Mouse (Mus musculus) layer of hippocampus, adult 18-20 months (tissue): Measurements from ENCODE around the gene Sco1. TPM values are rescaled to one million over a fixed set of nuclear protein-coding genes. Genes with fewer than 3 reads are reported as not detected.
A peak's percentile ranks its signal among the peaks of the same experiment; 100 is the strongest.
"Not testable (repeated sequence)": the region's sequence is repeated elsewhere in the genome, so short reads cannot be mapped to it uniquely, and the experiment has no call there.

ENCODE experiments used
- DNase-seq, 2 experiments: peaks; one replicate each; pipeline ENCODE4 v3.0.0; 2022; ENCODE audit warnings: low spot score in 2 of 2
- total RNA-seq, 2 experiments: library from RNA; stranded (reverse); gene quantifications; 2 replicates each; pipeline ENCODE4 v1.2.3; 2021

Gene Sco1
- total RNA-seq, 2 experiments from 2014 or later = 10.3 TPM

- no peak for DNase-seq
These were observed 31.4 kb downstream of the Sco1 start for GRCm38 (mm10) chr11:67083712-67084340.

GRCm38 (mm10) chr11:67085489-67085888, 33.0 kb downstream of the Sco1 start:
- peak; percentile 42 to 85 for DNase-seq

GRCm38 (mm10) chr11:67086467-67087164, 34.1 kb downstream of the Sco1 start:
- DNase-seq = no peak

- no peak for DNase-seq
These were observed 34.8 kb downstream of the Sco1 start for GRCm38 (mm10) chr11:67087225-67087624.

GRCm38 (mm10) chr11:67092354-67092753, 39.9 kb downstream of the Sco1 start:
- not testable (repeated sequence) for DNase-seq

GRCm38 (mm10) chr11:67093201-67093600, 40.7 kb downstream of the Sco1 start:
- DNase-seq = no peak

GRCm38 (mm10) chr11:67093652-67094051, 41.2 kb downstream of the Sco1 start:
- DNase-seq = no peak

GRCm38 (mm10) chr11:67094470-67094869, 42.0 kb downstream of the Sco1 start:
- no peak for DNase-seq

GRCm38 (mm10) chr11:67097709-67098108, 45.2 kb downstream of the Sco1 start:
- DNase-seq = no peak

GRCm38 (mm10) chr11:67098427-67098826, 46.0 kb downstream of the Sco1 start:
- DNase-seq = peak; percentile 56 to 79

GRCm38 (mm10) chr11:67099241-67099640, 46.8 kb downstream of the Sco1 start:
- DNase-seq = no peak

GRCm38 (mm10) chr11:67100169-67100568, 47.7 kb downstream of the Sco1 start:
- DNase-seq = peak in 1 of 2 experiments; percentile 67

- peak in 1 of 2 experiments; percentile 60 for DNase-seq
These were observed 49.2 kb downstream of the Sco1 start for GRCm38 (mm10) chr11:67101713-67102112.

- no peak for DNase-seq
These were observed 50.8 kb downstream of the Sco1 start for GRCm38 (mm10) chr11:67103256-67103655.

- no peak for DNase-seq
These were observed 51.8 kb downstream of the Sco1 start for GRCm38 (mm10) chr11:67104242-67104641.

- DNase-seq = no peak
These were observed 52.2 kb downstream of the Sco1 start for GRCm38 (mm10) chr11:67104714-67105113.

- no peak for DNase-seq
These were observed 53.2 kb downstream of the Sco1 start for GRCm38 (mm10) chr11:67105689-67106088.

- no peak for DNase-seq
These were observed 54.5 kb downstream of the Sco1 start for GRCm38 (mm10) chr11:67106973-67107372.

- DNase-seq = peak; percentile 51 to 92
These were observed 57.9 kb downstream of the Sco1 start for GRCm38 (mm10) chr11:67110168-67110948.

- DNase-seq = peak; percentile 34 to 80
These were observed 59.8 kb downstream of the Sco1 start for GRCm38 (mm10) chr11:67112019-67112850.

GRCm38 (mm10) chr11:67112851-67113202, 60.4 kb downstream of the Sco1 start:
- DNase-seq = peak; percentile 67 to 85
